Mouse (Mus musculus): ENCODE data around the gene Crip2.

GRCm38 (mm10) chr12:113188349-113189055, 48.5 kb downstream of the Crip2 start:
- TF ChIP-seq CTCF (IDR thresholded peaks at IDR 0.05; ENCODE audit: low read depth, low read length) (no peak), GATA1 (IDR thresholded peaks at IDR 0.05; ENCODE audit: borderline replicate concordance, low read length) (no peak), TAL1 (conservative IDR thresholded peaks at IDR 0.05; ENCODE audit: low read depth, low read length) (no peak)
